Mouse (Mus musculus) cerebellum, postnatal 14 days (tissue): ENCODE results near the gene Ager.

Experiments used
- DNase-seq, 2 experiments: peaks; one replicate each; pipeline ENCODE4 v3.0.0; 2021; ENCODE audit warnings: mixed read lengths in 2 of 2

Gene Ager

DNA sequence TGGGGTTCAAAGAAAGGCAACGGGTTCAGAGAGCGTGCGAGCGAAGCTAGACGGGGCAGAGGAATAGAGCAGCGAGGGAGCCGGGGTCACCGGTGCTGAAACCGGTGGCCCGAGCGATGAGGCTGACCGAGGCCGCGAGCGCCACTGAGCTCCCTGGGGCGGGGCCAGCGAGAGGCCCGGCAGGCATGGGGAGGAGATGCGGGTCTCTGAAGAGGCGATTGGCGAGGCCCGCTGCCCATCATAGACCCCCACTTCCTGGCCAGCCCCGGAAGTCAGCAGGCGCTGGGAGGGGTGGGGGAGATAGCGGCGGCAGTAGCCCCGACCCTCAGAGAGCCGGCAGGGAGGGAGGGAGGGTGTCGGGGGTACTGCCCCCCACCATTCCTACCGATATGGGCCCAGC lies 7.9 kb downstream of the Ager start:
- peak; percentile 99 for DNase-seq

- DNase-seq = no peak
Observed at GRCm38 (mm10) chr17:34606186-34607039, 8.8 kb downstream of the Ager start.

GRCm38 (mm10) chr17:34607997-34608396 lies 10.3 kb downstream of the Ager start:
- peak; percentile 62 to 73 for DNase-seq

GRCm38 (mm10) chr17:34611050-34611449 lies 13.4 kb downstream of the Ager start:
- peak in 1 of 2 experiments; percentile 58 for DNase-seq

DNA sequence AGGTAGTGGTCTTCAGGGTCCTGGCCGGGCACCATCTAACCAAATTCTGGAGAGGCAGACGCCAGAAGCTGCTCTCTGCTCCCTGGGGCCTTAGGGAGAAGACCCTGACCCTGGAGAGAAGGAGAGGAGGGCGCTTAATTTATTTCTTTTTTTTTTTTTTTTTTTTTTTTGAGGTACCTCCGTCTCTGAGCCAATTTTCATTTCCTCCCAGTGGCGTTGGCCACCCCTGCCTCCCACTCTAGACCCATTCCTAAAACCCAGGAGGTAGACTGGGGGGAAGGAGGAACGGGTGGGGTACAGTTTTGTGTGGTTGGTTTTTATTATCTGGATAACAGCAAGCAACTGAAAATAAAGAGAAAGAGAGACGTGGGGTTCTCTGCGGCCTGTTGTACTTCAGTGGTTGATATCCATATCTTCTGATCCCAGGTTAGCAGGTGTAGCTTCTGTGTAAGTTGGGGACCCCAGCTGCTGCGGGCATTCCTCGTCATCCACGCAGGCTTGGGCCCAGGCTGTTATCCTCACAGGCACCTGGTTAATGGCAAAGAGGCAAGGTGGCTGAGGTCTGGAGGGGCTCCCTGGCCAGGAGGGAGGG lies 15.5 kb downstream of the Ager start:
- no peak for DNase-seq

DNA sequence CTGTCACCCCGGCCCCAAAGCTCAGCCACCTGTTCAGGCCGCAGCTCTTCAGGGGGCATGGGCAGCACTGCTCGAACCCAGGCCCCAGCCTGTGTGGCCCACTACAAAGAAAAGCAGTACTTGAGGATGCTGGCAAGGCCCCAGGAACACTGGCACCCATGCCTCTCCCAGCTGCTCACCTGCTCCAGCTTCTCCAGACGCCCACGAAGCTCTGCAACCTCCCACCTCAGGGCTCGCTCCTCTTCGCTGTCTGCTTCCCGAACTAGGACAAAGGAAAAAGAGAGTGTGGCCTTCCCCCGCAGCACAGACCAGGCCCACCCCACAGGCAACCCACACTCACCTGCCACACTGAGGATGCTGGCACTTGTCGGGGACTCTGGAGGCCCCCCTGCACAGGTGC lies 16.2 kb downstream of the Ager start:
- no peak for DNase-seq

- DNase-seq = no peak
Observed at GRCm38 (mm10) chr17:34615871-34616270, 18.2 kb downstream of the Ager start, which contains the start of gene Egfl8. Egfl8 (minus strand) TSS chr17:34615971.

DNA sequence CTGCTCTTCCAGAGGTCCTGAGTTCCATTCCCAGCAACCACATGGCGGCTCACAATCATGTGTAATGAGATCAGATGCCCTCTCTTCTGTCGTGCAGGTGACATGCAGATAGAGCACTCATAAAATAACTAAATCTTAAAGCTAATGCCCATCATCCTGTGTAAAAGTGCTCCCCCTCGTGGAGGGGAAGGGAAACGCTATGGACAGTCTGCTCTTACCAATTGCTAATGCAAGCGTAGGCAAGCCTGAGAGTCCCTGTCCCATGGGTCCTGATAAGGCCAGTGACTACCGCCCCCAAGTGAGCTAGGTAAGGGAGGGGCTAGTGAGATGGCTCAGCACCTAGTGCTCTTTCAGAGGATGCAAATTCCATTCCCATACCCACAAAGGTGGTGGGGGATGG lies 21.3 kb downstream of the Ager start:
- peak; percentile 78 to 79 for DNase-seq

DNA sequence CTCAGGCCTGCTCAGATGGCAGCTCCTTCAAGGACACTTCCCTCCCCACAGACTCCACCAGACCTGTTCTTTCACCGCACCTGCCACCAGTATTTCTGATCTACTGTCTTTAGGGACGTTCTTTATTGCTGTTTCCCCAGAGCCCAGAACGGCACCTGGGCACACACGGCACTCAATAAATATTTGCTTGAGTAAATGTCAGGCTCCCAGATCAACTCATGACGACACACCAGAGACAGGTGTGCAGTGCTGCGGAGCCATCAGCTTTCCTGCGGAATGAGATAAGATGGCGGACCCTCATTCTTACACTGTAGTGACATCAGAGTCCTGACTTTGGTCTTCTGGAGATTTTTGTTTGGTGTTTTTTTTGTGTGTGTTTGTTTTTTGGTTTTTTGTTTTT lies 23.3 kb downstream of the Ager start:
- no peak for DNase-seq

GRCm38 (mm10) chr17:34623161-34623560 lies 25.5 kb downstream of the Ager start:
- no peak for DNase-seq

GRCm38 (mm10) chr17:34624981-34625380 lies 27.3 kb downstream of the Ager start:
- no peak for DNase-seq

DNA sequence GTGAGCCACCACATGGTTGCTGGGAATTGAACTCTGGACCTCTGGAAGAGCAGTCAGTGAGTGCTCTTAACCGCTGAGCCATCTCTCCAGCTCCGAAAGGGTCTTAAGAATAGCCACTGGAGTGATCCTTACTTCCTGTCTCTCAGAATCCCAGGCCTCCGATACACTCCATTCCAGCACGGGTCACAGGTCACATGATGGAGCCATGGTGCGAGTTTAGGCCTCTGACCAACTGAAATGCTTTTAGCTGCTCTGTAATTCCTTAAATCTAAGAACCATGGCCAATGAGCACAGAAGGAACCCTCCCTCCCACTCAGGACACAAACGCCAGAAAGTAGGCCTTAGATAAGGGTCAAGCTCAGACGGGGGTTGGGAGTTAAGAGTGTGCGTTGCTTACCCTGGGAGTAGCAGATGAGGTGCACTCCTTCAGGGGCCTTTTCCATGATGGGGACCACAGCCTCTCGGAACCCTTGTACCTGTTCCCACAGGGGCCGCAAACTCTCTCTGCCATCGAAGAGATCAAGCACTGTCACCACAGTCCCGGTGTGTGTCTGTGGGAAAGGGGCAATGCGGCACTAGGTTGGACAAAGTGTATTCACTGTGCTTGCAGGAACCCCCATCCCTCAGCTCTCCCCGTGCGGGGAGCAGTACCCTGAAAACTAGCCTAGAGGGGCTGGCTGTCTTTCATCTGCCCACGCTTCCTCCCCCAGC lies 28.6 kb downstream of the Ager start:
- DNase-seq = no peak

GRCm38 (mm10) chr17:34626773-34627092 lies 29.1 kb downstream of the Ager start:
- peak; percentile 52 to 63 for DNase-seq

- DNase-seq = peak; percentile 90 to 91
Observed at GRCm38 (mm10) chr17:34627093-34627942, 29.7 kb downstream of the Ager start.

- DNase-seq = peak; percentile 83 to 90
Observed at GRCm38 (mm10) chr17:34627943-34628643, 30.4 kb downstream of the Ager start, which contains the start of gene Ppt2. Ppt2 (minus strand) TSS chr17:34628510.

- DNase-seq = peak in 1 of 2 experiments; percentile 26
Observed at GRCm38 (mm10) chr17:34628644-34628967, 30.9 kb downstream of the Ager start.

DNA sequence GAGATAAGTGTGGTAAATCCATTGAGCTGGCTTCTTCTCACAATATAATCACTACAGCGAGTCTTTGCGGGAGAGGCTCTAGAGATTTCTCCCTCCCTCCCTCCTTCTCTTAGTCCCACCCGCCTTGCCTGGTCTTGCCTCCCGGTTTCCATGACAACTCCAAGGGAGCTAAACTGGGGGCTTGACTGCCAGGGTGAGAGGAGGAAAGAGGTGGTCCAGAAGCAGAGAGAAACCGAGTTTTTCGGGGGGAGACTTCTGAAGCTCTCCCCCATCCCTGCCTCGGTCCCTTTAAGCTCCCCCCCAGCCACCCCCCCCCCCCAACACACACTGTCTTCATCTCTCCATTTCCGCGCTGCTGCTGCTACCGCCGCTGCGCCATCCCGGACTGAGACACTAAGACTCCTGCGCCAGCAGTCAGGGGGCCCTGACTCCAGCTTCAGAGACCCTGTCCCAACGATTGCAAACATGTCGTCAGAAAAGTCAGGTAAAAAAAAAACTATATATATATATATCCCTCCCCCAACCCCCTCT lies 31.6 kb downstream of the Ager start, which contains the start of gene Prrt1:
Gene Prrt1 (plus strand): TSS at position 313 of the 531 bp plus-strand sequence.
- DNase-seq = peak; percentile 61 to 74

DNA sequence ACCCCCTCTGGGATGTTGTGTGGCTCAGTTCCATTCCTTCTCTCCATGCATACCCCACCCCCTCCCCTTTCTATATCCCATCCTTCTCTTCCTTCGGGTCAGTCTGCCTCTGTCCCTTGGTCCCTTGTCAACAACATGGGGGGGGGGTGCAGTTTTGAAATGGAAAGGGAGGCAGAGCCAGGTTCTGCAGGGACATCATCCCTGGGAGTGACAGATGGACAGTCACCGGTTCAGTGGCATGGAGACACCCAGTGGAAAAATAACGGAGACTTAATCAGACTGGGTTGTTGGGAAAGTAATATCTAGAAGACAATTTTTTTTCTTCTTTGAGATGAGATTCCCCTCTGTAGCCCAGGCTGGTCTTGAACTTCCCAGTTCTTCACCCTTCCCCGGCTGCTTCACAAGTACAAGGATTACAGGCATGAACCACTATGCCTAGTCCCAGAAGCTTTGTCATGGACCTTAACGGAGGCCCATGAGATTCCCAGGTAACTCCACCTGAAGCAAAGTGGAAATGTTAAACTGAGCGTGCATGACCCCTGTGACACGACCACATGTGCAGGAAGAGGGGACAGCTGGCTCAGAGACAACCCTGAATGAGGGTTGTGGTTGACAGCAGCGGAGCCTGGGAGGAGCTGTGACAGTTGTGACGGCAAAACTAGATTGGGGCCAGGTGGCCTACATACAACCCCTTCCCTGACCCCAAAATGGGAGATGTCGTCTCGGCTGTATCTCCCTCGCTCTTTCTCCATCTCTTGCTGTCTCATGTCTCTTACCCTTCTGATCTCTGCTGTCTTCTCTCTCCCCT lies 32.3 kb downstream of the Ager start:
- peak; percentile 82 for DNase-seq

GRCm38 (mm10) chr17:34630761-34631301 lies 33.2 kb downstream of the Ager start:
- peak; percentile 73 to 74 for DNase-seq

DNA sequence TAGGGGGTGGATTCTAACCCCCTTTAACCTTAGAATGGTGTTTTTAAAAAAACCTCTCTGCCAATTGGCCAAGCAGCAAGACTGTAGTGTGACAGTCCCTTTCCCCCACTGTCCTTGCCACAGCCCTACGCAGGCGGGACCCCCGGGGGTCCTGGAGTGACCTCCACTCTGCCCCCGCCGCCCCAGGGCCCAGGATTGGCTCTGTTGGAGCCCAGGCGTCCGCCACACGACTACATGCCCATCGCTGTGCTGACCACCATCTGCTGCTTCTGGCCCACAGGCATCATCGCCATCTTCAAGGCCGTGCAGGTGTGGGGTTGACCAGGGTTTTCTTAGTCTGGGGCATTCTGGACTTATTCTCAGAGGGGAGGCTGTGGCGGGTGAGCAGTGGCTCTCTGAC lies 34.0 kb downstream of the Ager start:
- peak; percentile 62 to 63 for DNase-seq
